Mouse (Mus musculus) limb, embryonic 11.5 days (tissue): ENCODE measurements around the gene Timp2. TPM values are rescaled to one million over a fixed set of nuclear protein-coding genes. Genes with fewer than 3 reads are reported as not detected.

ENCODE experiments used
- ATAC-seq: fragments of 200-750 bp; cut with Nextera tagmentation; 2 replicates; pipeline ENCODE4 v1.8.0; 2017; ENCODE audit warnings: low read depth; ENCODE audit not compliant: insufficient number of reproducible peaks, low FRiP score, low TSS enrichment
- DNase-seq: peaks from one replicate; pipeline ENCODE4 v3.0.0-alpha.2; 2015; ENCODE audit warnings: low spot score
- H3K27ac ChIP-seq: fragments of 300-500 bp; sonication (generic); replicated peaks from 2 replicates; pipeline ENCODE4 v1.5.1; 2014; ENCODE audit warnings: low read depth, mild to moderate bottlenecking, low read length
- H3K27me3 ChIP-seq: fragments of 300-500 bp; sonication (generic); 2 replicates; pipeline ENCODE4 v1.6.1; 2014; ENCODE audit warnings: mild to moderate bottlenecking, low read length, mixed read lengths; ENCODE audit not compliant: control insufficient read depth, insufficient read depth
- H3K36me3 ChIP-seq: fragments of 300-500 bp; sonication (generic); 2 replicates; pipeline ENCODE4 v1.6.1; 2014; ENCODE audit warnings: mild to moderate bottlenecking, low read length, moderate library complexity, mixed read lengths; ENCODE audit not compliant: control insufficient read depth, insufficient read depth
- H3K4me1 ChIP-seq: fragments of 300-500 bp; sonication (generic); 2 replicates; pipeline ENCODE4 v1.6.1; 2014; ENCODE audit warnings: low read length, mixed read lengths; ENCODE audit not compliant: control insufficient read depth, insufficient read depth
- H3K4me2 ChIP-seq: fragments of 300-500 bp; sonication (generic); 2 replicates; pipeline ENCODE4 v1.6.1; 2014; ENCODE audit warnings: low read depth, mild to moderate bottlenecking, moderate library complexity; ENCODE audit not compliant: severe bottlenecking
- H3K4me3 ChIP-seq: fragments of 300-500 bp; sonication (generic); 2 replicates; pipeline ENCODE4 v1.5.1; 2014; ENCODE audit warnings: low read depth, low read length
- H3K9ac ChIP-seq: fragments of 300-500 bp; sonication (generic); 2 replicates; pipeline ENCODE4 v1.6.1; 2014; ENCODE audit warnings: mild to moderate bottlenecking, low read length
- H3K9me3 ChIP-seq: fragments of 300-500 bp; sonication (generic); 2 replicates; pipeline ENCODE4 v1.6.1; 2016; ENCODE audit warnings: low read length; ENCODE audit not compliant: control insufficient read depth
- WGBS: fragments of 180-500 bp; shearing (Covaris S2); extraction: QIAGEN DNeasy Blood & Tissue Kit; methylation state at CpG from one replicate; pipeline ENCODE4 v1.1.7; 2014; 5-methylcytosine and 5-hydroxymethylcytosine counted together
- polyA plus RNA-seq: library from polyadenylated mRNA; unstranded; fragments of >200 nt; fragmentation: Nextera tagmentation; extraction: Ambion mirVana; gene quantifications from 2 replicates; pipeline ENCODE4 v1.2.1, GENCODE M21; 2014

Timp2 gene
- polyA plus RNA-seq, 1 experiment from 2014 or later = 64.4 TPM

- H3K9ac ChIP-seq = no peak overlapping the region
- no peak overlapping the region for H3K27ac ChIP-seq
- no peak overlapping the region for H3K4me3 ChIP-seq
- DNase-seq (no peak), ATAC-seq (no peak)
- peaks cover 26% of the 10 kb centered on the region for H3K4me1 ChIP-seq
- H3K9me3 ChIP-seq = no peaks in the 10 kb centered on the region
- H3K36me3 ChIP-seq = 0 out of 2 replicates have a peak, but pooled peaks cover 2% of the 10 kb centered on the region
- H3K27me3 ChIP-seq = no peaks in the 10 kb centered on the region
- WGBS = 90% methylated on average over 6 of the region's 6 CpGs
- H3K4me2 ChIP-seq = no peak overlapping the region
Observed at GRCm38 (mm10) chr11:118328511-118328910, 27.0 kb downstream of the Timp2 start.

DNA sequence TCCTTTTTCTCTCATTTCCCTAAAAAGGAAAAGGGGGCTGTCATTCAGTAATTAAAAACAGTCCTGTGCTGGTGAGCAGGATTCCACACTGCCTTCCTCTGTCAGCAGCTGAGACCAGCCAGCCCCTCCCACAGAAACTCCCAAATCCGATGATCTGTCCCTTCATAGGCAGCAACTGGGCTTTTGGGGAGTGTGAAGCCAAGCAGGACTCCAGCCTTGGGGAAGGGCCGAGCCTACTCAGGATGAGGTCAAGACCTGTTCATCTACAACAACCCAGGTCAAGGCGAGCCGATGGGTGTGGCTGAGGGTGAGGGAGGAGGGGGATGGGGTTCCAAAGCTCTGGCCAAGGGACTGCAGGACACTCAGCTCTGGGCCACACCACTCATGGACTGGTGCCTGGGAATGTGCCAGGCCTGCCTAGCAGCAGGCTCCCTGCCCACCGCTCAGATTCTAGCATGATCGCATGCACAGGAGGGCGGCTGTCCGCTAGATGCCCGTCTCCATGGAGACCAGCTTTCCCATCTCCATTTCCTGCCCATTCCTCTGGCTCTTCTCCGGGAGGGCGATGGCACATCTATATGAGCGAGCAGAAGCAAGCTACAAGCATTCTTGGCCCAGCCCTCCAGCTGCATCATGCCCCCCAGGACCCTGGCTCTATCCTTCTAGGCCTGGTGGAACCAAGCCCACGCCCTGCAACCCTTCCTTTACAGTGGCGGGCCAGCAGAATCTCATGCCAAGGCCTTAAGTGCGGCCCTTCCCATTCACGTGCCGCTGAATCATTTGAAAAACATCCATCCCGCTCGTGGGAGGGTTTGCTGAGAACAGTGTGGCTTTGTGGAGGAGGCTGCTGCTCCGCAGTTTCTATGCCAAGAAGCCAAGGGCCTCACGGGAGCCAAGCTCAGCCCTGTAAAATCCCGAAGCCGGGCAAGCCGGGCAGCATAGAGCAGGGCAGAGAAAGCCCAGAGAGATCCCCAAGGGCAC is 28.3 kb downstream of the Timp2 start:
- H3K4me1 ChIP-seq = peaks cover 27% of the 10 kb centered on the region
- WGBS = 69% methylated on average over 24 of the region's 24 CpGs
- no peak for ATAC-seq

DNA sequence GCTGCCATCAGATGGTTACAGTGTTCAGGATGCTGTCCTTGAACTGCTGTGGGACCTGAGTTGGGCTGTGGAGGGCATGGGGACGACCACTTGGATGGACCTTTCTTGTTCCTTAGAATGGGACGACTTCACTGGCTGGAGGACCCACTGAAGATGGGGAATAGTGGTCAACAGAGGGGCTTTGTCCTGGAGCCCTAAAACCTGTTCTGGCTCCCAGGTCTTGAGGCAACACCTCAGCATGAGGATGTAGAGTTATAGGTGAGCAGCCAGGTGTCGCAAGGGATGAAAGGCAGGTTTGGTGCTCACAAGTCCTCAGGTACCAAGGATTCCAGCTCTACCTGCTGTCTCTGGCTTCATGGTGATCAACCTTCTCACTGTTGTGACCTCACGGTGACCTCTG is 29.0 kb downstream of the Timp2 start:
- Histone ChIP-seq H3K27me3 (no peaks in the 10 kb centered on the region), H3K4me1 (peaks cover 35% of the 10 kb centered on the region), H3K4me2 (no peak overlapping the region), H3K9ac (no peak overlapping the region), H3K27ac (no peak overlapping the region; the same call in 1 of the 2 replicates), H3K36me3 (0 out of 2 replicates have a peak, but pooled peaks cover 2% of the 10 kb centered on the region), H3K9me3 (no peaks in the 10 kb centered on the region), H3K4me3 (no peak overlapping the region)
- 74% methylated on average over 4 of the region's 4 CpGs for WGBS
- DNase-seq (no peak), ATAC-seq (no peak)

More for the DNA sequence above, 28.3 kb downstream of the Timp2 start:
- Histone ChIP-seq H3K4me2 (peak overlapping the region; percentile 15), H3K27me3 (no peaks in the 10 kb centered on the region), H3K9ac (0 out of 2 replicates have a peak overlapping the region, but pooled peaks have one; percentile 27), H3K27ac (peak overlapping the region; percentile 36; the same call in 1 of the 2 replicates), H3K9me3 (no peaks in the 10 kb centered on the region), H3K4me3 (no peak overlapping the region), H3K36me3 (0 out of 2 replicates have a peak, but pooled peaks cover 2% of the 10 kb centered on the region)
- peak; percentile 47 for DNase-seq

DNA sequence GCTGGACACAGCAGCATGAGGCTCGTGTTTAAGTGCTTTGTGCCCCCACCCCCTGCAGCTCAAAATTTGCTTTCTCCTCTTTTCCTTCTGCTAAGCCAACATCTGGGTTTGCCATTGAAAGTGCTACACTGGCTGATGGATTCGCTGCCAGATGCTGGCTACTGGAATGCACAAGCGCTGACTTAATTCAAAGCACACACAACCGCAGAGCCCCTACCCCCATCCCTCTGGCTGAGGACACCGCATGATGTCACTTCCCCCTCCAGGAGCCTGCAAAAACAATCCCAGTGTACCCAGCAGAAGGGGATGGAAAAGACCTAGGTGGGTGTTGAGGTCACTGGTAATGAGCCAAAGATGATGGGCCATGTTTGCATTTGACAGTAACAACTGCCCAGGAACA is 31.0 kb downstream of the Timp2 start:
- no peak for ATAC-seq

GRCm38 (mm10) chr11:118323974-118324373 is 31.6 kb downstream of the Timp2 start:
- no peak overlapping the region for H3K9ac ChIP-seq
- WGBS = 81% methylated on average over 5 of the region's 5 CpGs
- H3K27me3 ChIP-seq = no peaks in the 10 kb centered on the region
- no peak overlapping the region for H3K4me3 ChIP-seq
- DNase-seq (no peak), ATAC-seq (no peak)
- peaks cover 35% of the 10 kb centered on the region for H3K4me1 ChIP-seq
- H3K27ac ChIP-seq = peak overlapping the region; percentile 72; the same call in 1 of the 2 replicates
- H3K4me2 ChIP-seq = no peak overlapping the region
- H3K9me3 ChIP-seq = no peaks in the 10 kb centered on the region
- no peaks in the 10 kb centered on the region for H3K36me3 ChIP-seq

More for the DNA sequence above, 31.0 kb downstream of the Timp2 start:
- Histone ChIP-seq H3K36me3 (no peaks in the 10 kb centered on the region), H3K4me3 (no peak overlapping the region), H3K27me3 (no peaks in the 10 kb centered on the region), H3K4me2 (no peak overlapping the region), H3K9me3 (no peaks in the 10 kb centered on the region), H3K9ac (no peak overlapping the region), H3K4me1 (peaks cover 35% of the 10 kb centered on the region), H3K27ac (peak overlapping the region; percentile 72; the same call in 1 of the 2 replicates)
- DNase-seq = peak; percentile 71
- 9% methylated on average over 5 of the region's 5 CpGs for WGBS

GRCm38 (mm10) chr11:118322647-118323046 is 32.9 kb downstream of the Timp2 start:
- H3K27me3 ChIP-seq = no peaks in the 10 kb centered on the region
- WGBS = 61% methylated on average over 3 of the region's 3 CpGs
- no peak overlapping the region for H3K4me3 ChIP-seq
- no peak overlapping the region for H3K4me2 ChIP-seq
- DNase-seq (no peak), ATAC-seq (no peak)
- H3K36me3 ChIP-seq = no peaks in the 10 kb centered on the region
- H3K4me1 ChIP-seq = peaks cover 35% of the 10 kb centered on the region
- H3K9me3 ChIP-seq = no peaks in the 10 kb centered on the region
- H3K27ac ChIP-seq = no peak overlapping the region
- no peak overlapping the region for H3K9ac ChIP-seq

DNA sequence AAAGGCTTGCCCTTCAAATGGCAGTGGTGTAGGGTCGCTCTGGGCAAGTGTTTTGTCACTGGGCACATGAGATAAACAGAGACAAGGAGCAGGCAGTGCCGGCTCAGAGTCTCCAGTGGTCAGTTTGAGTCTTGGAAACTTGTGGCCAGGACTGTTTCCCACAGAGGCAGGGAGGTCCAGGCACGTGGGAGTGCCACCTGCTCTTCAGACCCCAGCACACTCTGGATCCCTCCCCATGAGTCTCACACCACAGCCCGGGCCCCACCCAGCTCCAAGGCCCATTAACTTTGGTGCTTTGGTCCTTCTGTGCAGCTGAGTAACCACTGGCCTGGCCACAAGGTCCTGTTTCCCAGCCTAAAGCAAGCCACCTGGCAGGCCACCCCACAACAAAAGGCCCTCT is 33.6 kb downstream of the Timp2 start:
- H3K4me3 ChIP-seq = no peak overlapping the region
- H3K4me1 ChIP-seq = peaks cover 29% of the 10 kb centered on the region
- no peaks in the 10 kb centered on the region for H3K36me3 ChIP-seq
- no peaks in the 10 kb centered on the region for H3K27me3 ChIP-seq
- no peak overlapping the region for H3K4me2 ChIP-seq
- ATAC-seq (no peak), DNase-seq (no peak)
- H3K9me3 ChIP-seq = no peaks in the 10 kb centered on the region
- 67% methylated on average over 4 of the region's 4 CpGs for WGBS
- H3K27ac ChIP-seq = peak overlapping the region; percentile 21; the same call in 1 of the 2 replicates
- no peak overlapping the region for H3K9ac ChIP-seq

- DNase-seq (no peak), ATAC-seq (no peak)
- Histone ChIP-seq H3K27me3 (no peaks in the 10 kb centered on the region), H3K27ac (no peak overlapping the region), H3K9ac (no peak overlapping the region), H3K4me2 (no peak overlapping the region), H3K4me3 (no peak overlapping the region), H3K4me1 (peaks cover 24% of the 10 kb centered on the region), H3K9me3 (no peaks in the 10 kb centered on the region), H3K36me3 (no peaks in the 10 kb centered on the region)
- WGBS = 66% methylated on average over 7 of the region's 7 CpGs
Observed at GRCm38 (mm10) chr11:118321500-118321899, 34.0 kb downstream of the Timp2 start.
